Mouse (Mus musculus): ENCODE data around the gene Pde3b. TPM values are rescaled to one million over a fixed set of nuclear protein-coding genes. Genes with fewer than 3 reads are reported as not detected.
"Not testable (repeated sequence)": the region's sequence is repeated elsewhere in the genome, so short reads cannot be mapped to it uniquely, and the experiment has no call there.

Gene Pde3b
- 22.9 and 33.1 TPM in 2 replicates for total RNA-seq (2021)
- long read RNA-seq, full-length matches to known transcripts = 11 of 23 reads
- long read RNA-seq, partial matches to known transcripts = 5 of 23 reads
- long read RNA-seq, other reads (novel, unspliced or antisense) = 7 of 23 reads

GRCm38 (mm10) chr7:114414421-114415335, at the start of gene Pde3b:
TSS of gene Pde3b (plus strand) at chr7:114415281.
- peak; percentile 73 for DNase-seq

DNA sequence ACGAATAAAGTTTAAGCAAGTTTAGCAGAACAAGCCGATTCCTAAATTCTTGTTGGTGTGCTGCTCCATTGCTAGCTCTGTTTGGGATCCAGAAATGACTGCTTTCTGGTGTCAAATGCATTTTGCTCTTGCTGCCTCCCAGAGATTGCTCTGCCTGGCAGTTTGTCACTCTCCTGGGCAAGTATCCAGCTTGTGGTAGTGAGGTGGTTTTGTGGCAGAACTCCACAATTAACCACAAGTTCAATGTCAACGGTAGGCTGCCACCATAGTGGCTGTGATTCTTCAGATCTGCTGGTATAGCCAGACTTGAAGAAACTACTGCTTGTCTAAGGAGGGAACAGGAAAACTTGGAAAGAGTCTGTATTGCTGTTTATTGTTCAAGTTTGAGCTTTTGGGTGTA, 13.0 kb upstream of the Pde3b start:
- DNase-seq = peak; percentile 24

DNA sequence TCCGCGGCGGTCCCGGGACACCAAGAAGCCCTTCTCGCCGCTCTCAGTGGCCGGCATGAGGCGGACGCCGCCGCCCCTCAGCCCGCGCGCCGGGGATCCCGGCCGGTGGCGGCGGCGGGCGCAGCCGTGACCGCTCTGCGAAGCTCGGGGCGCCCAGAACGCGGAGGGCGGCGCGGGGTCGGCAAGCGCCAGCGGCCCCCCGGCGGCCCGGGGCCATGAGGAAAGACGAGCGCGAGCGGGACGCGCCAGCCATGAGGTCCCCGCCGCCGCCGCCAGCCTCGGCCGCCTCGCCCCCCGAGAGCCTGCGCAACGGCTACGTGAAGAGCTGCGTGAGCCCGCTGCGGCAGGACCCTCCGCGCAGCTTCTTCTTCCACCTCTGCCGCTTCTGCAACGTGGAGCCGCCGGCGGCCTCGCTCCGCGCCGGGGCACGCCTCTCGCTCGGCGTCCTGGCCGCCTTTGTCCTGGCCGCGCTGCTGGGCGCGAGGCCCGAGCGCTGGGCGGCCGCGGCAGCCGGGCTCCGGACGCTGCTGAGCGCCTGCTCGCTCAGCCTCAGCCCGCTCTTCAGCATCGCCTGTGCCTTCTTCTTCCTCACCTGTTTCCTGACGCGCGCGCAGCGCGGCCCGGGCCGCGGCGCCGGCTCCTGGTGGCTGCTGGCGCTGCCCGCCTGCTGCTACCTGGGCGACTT, 397 bp downstream of the Pde3b start:
- DNase-seq = peak; percentile 39

DNA sequence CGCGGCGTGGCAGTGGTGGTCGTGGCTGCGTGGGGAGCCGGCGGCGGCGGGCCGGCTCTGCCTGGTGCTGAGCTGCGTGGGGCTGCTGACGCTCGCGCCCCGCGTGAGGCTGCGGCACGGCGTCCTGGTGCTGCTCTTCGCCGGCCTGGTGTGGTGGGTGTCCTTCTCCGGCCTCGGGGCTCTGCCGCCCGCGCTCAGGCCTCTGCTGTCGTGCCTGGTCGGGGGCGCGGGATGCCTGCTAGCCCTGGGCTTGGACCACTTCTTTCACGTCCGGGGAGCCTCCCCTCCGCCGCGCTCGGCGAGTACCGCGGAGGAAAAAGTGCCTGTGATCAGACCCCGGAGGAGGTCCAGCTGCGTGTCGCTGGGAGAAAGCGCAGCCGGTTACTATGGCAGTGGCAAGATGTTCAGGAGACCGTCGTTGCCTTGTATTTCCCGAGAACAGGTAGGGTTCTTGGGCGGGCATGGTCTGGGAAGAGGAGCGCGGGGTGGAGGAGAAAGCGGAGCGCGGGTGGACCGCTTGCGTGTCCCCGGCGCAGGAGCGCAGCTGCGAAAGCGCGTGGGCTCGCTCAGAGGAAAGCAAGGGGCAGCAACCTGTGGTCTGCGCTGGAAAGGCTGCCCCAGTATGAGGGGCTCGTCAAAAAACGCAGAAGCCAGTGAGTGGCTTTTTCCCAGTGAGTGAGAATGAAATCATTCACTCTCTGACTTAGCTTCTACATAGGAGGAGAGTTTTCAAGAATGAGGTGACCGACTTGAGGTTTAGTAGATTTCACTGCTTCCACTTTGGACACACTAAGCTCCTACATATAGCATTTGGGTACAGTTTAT, 1.2 kb downstream of the Pde3b start:
- peak; percentile 20 for DNase-seq

DNA sequence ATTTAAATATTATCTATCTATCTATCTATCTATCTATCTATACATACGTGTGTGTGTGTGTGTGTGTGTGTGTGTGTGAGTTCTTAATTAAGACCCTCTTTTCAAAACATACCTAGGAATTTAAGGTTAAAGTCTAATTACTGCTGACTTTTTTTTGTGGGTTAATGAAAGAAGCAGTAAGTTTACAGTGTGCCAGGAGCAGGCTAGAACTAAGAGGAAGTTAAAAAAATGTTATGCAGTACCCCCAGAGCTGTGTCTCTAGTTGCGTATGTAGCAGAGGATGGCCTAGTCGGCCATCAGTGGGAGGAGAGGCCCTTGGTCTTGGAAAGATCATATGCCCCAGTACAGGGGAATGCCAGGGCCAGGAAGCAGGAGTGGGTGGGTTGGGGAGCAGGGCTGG, 4.2 kb downstream of the Pde3b start:
- DNase-seq = not testable (repeated sequence)

DNA sequence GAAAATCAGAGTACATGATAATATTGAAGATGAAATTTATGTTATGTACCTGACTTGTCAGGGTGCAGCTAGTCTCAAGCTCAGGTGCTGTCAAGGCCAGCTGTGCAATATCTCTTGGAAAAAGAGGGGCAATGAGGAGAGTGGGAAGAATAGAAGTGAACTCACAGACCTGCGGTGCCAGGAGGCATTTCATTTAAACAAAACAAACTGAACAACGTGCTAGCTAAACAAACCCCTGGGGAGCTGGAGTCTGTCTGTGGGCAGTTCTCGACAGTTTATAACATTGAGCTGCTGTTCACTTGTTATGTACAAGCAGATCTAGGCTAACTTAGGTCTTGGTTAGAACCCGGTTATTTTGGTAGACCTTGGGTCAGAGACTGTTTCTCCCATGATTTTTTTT, 5.8 kb downstream of the Pde3b start:
- no peak for DNase-seq

DNA sequence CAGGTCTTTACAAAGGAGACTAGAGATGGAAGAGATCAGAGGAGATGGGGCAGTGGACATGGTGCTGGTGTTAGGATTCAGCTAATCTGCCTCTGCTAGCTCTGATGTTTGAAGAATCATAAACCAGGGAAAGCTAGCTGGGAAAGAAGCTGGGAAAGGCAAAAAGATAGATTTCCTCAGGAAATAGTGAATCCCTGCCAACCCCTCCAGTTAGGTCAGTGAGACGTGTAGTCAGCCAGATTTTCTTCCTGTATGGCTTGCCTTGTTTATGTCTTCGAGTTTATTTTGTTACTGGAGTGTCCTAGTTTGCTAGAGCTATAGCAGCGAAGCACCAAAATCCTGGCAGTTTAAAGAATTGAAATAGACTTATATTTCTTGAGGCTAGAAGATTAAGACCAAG, 7.1 kb downstream of the Pde3b start:
- no peak for DNase-seq

DNA sequence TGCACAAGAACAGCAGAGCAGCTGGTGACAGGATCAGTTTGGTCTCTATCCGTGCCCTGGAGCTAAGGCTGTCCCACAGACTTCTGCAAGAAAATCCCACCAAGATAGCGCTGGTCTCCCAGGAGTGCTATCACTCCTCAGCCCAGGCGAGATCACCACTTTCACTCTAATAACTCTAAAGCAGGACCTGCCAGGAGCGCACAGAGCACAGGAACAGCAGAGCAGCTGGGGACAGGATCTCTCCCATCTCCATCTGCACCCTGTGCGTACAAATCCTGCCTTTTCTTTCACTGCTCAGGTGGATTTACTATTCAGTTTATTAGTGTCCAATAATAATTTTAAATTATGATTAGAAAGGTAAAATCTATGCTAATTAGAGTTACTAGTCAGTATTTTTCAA, 14.7 kb downstream of the Pde3b start:
- DNase-seq = no peak

GRCm38 (mm10) chr7:114431966-114432365, 16.9 kb downstream of the Pde3b start:
- no peak for DNase-seq

DNA sequence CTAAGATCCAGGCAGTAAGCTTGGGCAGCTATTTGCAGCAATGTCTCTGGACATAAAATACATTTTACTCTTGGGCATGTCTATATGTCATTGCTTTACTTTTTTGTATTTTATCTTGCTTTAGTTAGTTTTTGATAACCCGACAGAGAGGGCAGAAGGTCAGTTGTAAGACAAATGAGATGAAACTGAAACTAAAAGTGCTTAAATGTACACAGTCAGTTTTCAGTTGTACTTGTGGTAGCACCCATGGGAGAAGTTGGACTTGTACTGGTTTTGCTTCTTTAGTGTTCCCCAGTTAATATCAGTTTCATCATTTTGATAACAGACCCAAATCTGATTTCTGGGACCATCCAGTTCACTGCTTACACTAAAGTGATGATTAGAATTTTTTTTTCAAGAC, 24.6 kb downstream of the Pde3b start:
- no peak for DNase-seq

GRCm38 (mm10) chr7:114440494-114440893, 25.4 kb downstream of the Pde3b start:
- no peak for DNase-seq

GRCm38 (mm10) chr7:114452876-114453275, 37.8 kb downstream of the Pde3b start:
- no peak for DNase-seq

DNA sequence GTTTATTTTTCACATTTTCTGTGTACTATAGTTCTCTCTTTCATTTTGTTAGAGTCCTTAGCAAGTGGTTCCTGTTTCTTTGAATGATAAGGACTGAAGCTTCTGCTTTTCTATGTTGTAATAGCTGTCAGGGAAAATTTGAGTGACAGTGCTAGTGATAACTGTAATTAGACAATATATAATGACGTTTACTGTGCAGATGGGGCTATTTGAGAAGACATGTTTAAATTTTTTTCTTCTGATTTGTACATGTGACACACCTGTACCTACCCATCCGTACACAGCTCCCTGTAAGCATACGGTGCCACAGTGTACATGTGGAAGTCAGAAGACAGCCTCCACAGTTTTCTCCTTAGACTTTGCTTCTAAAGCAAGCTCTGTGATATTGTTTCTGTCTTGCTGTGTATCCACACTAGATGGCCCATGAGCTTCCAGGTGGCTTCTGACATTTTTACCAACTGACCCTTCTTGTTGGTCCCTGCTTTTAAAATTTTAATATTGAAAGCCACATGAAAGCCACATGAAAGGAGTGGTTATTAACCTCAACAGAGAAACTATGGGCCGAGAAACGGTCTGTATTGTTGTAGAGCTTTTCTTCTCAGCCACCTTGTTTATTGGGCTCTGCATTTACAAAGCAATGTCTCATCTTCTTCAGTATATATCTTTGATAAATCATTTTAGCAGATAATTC, 38.4 kb downstream of the Pde3b start:
- no peak for DNase-seq

DNA sequence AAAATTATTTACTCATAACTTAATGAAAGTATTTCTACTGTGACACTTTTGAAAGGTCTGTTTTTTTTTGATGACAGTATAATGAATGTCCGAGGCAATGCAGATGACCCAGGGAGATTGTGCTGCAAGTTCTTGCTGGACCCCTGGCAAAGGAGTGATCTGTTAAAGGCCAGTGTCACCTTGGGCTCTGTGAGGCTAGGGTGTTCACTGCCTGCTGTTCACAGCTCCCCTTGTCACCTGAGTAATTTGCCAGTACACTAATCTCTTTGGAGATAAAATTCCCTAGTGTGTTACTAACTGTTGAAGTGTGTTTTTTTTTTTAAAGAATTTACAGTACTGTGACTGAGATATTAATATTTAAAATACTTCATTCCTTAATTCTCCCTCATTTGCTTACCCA, 39.8 kb downstream of the Pde3b start:
- no peak for DNase-seq

GRCm38 (mm10) chr7:114456904-114457303, 41.8 kb downstream of the Pde3b start:
- no peak for DNase-seq

GRCm38 (mm10) chr7:114459909-114460308, 44.8 kb downstream of the Pde3b start:
- no peak for DNase-seq

- no peak for DNase-seq
These were observed 46.6 kb downstream of the Pde3b start for GRCm38 (mm10) chr7:114461727-114462126.

DNA sequence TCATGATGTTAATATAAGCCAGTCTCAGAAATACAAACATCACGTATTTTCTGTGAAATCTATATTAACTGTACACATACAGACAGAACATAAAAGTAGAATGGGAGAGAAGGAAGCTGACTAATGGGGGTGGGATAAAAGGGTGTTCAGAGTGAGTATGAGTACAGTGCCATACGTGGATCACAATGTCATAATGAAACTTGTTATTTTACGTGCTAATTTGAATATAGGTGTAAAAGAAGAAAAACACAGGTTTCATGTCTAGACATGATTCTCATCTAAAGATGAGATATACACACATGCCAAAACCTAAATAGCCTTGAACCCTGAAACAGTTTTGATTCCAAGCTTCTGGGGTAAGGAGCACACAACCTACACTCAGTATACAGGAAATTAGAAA, 51.3 kb downstream of the Pde3b start:
- no peak for DNase-seq

- DNase-seq = no peak
These were observed 57.4 kb downstream of the Pde3b start for GRCm38 (mm10) chr7:114472471-114472870.

DNA sequence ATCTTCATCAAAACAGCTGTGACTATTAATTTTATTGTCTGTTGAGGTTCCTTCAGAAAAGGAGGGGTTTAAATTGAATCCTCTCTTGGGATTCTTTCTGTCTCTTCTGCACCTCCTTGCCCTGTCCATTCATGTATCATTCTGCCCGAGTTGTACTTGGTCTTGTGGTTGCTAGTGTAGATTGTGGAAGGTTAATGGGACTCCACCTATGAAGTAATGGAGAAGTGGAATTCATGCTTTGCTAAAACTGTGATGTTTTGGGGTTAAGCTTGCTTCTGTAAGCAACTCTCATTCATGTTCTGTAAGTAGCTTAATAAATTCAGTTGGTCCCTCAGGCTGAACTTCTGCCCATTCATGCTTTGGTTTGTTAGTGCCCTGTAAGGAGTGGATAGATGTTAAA, 59.8 kb downstream of the Pde3b start:
- no peak for DNase-seq

DNA sequence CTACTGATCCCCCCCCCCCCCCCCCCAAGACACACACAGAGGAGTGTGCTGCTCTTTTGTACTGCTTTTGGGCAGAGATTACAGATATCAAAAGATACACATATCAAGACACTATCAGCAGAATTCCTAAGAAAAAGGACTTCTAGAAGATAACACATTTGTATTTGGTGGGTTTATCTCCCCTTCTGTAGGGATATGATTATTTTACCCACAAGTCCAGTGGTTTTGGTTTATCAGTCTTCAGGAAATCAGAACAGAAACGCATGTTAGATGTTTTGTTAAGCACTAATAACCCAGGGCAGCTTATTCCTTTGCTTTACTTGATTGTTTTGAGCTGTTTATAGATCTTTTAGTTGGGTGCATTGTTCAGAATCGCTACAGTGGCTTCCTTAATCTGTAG, 62.8 kb downstream of the Pde3b start:
- DNase-seq = no peak

- DNase-seq = no peak
These were observed 63.8 kb downstream of the Pde3b start for GRCm38 (mm10) chr7:114478901-114479300.

Data from adrenal gland, postnatal 25 days (tissue).